Mouse (Mus musculus): Measurements from ENCODE around the gene Svep1. TPM values are rescaled to one million over a fixed set of nuclear protein-coding genes. Genes with fewer than 3 reads are reported as not detected.
A peak's percentile ranks its signal among the peaks of the same experiment; 100 is the strongest.

Gene Svep1
- polyA plus RNA-seq (2015; fragmentation: Nextera tagmentation; extraction: Ambion mirVana): 6.2 and 6.3 TPM in 2 replicates

DNA sequence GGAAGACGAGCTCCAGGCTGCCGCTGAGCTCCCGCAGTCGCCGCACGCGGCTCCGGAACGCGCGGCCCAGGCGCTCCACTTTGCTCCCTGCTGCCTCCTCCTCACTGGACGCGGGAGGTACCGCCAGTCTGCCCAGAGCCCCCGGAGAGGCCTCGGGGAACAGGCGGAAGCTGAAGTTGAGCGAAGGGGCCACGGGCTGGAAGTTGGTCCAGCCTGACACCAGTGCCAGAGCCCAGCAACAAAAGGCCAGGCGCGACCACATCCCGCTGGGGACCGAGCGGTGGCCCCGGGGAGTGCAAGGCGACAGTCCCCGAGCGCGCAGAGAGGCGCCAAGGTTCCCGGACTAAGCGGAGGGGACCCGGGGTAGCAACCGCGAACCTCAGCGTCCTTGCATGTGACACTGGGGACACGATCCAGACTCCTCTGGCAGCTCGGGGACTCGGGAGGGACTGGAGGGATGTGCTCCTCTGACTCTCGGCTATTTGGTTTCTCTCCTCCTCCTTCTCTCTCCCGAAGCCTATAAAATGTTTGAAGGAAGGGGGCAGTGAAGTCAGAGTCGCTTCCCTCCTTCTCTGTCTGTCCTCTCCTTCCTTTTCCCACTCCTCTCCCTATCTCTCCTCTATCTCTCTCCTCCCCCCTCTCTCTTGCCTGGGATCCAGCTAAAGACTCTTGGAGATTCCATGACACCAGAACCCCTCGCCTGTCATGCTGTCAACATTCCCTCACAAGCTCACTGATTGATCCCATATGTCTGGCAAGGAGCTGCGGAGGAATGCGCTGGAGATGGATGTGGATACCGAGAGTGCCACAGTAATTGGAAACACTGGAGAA, at the start of gene Svep1:
Gene Svep1, minus strand, starts transcription at position 745 of the 831 bp plus-strand sequence.
- Histone ChIP-seq H3K9me3 (no peaks in the 10 kb centered on the region), H3K36me3 (no peaks in the 10 kb centered on the region), H3K4me3 (replicated peaks) (peak within 1 kb of the TSS; percentile 55), H3K4me2 (replicated peaks) (peak within 1 kb of the TSS; percentile 86), H3K27me3 (replicated peaks) (peaks cover 14% of the 10 kb centered on the region), H3K4me1 (replicated peaks) (0 out of 2 replicates have a peak, but pooled peaks cover 7% of the 10 kb centered on the region), H3K27ac (peak within 1 kb of the TSS; percentile 77), H3K9ac (peak within 1 kb of the TSS; percentile 54)
- WGBS: under 1% methylated on average over 47 of the region's 47 CpGs
- peak; percentile 81 for ATAC-seq

DNA sequence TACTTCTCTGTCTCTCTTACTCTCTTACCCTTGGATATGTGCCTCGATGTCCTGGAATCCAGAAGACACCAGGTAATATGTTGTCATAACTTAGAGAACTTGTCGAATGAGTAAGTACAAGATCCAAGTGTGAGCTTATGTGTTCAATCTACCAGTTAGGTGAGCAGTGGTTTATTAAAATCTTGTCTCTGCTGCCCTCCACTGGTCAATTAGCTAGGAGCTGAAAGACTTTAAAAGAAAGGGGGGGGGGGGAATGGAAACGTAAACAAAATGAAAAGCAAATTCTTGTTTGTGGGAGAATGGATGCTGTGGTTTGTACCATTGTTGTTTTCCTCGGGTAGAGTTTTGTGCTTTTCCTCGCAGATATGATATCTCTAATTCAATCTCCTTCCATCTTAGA, 46.8 kb upstream of the Svep1 start:
- Histone ChIP-seq H3K9ac (no peak overlapping the region), H3K27ac (no peak overlapping the region), H3K4me3 (replicated peaks) (no peak overlapping the region), H3K4me1 (replicated peaks) (no peaks in the 10 kb centered on the region), H3K36me3 (no peaks in the 10 kb centered on the region), H3K27me3 (replicated peaks) (no peaks in the 10 kb centered on the region), H3K4me2 (replicated peaks) (no peak overlapping the region), H3K9me3 (no peaks in the 10 kb centered on the region)
- no peak for ATAC-seq
- 30% methylated on average over 5 of the region's 5 CpGs for WGBS

DNA sequence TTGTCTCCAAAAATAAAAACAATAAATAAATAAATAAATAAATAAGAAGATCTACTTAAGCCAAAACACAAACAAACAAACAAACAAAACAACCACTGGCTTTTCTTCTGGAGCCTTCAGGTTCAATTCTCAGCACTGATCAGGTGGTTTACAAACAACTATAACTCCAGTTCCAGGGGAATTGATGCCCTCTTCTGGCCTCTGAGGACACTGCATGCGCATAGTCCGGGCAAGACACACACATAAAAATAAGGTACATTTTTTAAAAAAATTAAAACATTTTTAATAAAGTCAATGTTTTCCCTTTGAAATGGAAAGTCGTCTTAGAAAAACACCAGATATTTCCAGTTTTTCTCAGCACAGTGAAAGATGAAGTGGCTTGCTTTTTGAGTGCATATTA, 45.7 kb upstream of the Svep1 start:
- ATAC-seq: no peak
- H3K9ac ChIP-seq: no peak overlapping the region
- no peaks in the 10 kb centered on the region for H3K4me1 ChIP-seq (replicated peaks)
- H3K4me3 ChIP-seq (replicated peaks): no peak overlapping the region
- H3K27me3 ChIP-seq (replicated peaks): no peaks in the 10 kb centered on the region
- no peaks in the 10 kb centered on the region for H3K36me3 ChIP-seq
- H3K4me2 ChIP-seq (replicated peaks): no peak overlapping the region
- WGBS: 87% methylated on average over 3 of the region's 3 CpGs
- H3K9me3 ChIP-seq: no peaks in the 10 kb centered on the region
- no peak overlapping the region for H3K27ac ChIP-seq

DNA sequence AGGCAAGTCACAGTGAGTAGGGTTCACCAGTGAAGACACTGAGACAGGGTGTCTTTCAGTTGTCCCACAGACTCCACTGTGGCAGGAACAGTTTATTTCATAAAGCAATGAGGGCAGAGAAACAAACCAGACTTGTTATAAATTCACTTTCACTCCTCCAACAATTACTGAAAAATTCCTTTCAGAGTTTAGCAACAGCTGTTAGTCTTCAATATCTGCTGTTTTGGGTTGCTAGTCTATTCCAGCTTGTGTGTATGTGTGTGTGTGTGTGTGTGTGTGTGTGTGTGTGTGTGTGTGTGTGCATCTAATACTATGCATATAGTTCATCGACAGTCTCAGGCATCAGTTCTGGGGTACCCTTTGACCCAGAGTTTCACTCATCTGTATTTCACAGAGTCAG, 38.9 kb upstream of the Svep1 start:
- 50% methylated on average over 1 of the region's 1 CpGs for WGBS
- Histone ChIP-seq H3K9me3 (no peaks in the 10 kb centered on the region), H3K27me3 (replicated peaks) (no peaks in the 10 kb centered on the region), H3K4me2 (replicated peaks) (no peak overlapping the region), H3K27ac (peak overlapping the region; percentile 48; the same call in 1 of the 2 replicates), H3K4me3 (replicated peaks) (no peak overlapping the region), H3K36me3 (no peaks in the 10 kb centered on the region), H3K4me1 (replicated peaks) (no peaks in the 10 kb centered on the region), H3K9ac (no peak overlapping the region)
- ATAC-seq: no peak; the same call in 1 of the 2 replicates

DNA sequence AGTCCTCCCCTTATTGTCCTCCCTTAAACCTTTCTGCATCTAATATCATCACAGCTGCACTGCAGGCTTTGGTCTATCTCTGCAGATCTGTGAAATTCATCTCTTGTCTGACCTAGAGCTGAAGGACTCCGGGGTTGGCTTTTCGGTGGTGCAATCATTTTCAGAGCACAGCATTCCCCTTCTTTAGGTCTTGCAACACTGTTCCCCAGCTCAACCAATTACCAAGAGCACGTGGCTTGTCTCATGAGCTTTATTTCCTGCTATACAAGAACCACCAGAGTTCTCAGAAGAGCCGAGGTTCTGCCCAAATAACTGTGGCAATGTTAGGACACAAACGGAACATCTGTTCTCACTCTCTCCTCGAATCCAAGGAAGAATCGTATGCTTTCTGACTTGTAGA, 33.8 kb upstream of the Svep1 start:
- Histone ChIP-seq H3K36me3 (no peaks in the 10 kb centered on the region), H3K27ac (no peak overlapping the region), H3K9me3 (no peaks in the 10 kb centered on the region), H3K4me1 (replicated peaks) (no peaks in the 10 kb centered on the region), H3K4me2 (replicated peaks) (no peak overlapping the region), H3K9ac (no peak overlapping the region), H3K4me3 (replicated peaks) (no peak overlapping the region), H3K27me3 (replicated peaks) (no peaks in the 10 kb centered on the region)
- 72% methylated on average over 7 of the region's 7 CpGs for whole genome bisulfite sequencing
- ATAC-seq: no peak

DNA sequence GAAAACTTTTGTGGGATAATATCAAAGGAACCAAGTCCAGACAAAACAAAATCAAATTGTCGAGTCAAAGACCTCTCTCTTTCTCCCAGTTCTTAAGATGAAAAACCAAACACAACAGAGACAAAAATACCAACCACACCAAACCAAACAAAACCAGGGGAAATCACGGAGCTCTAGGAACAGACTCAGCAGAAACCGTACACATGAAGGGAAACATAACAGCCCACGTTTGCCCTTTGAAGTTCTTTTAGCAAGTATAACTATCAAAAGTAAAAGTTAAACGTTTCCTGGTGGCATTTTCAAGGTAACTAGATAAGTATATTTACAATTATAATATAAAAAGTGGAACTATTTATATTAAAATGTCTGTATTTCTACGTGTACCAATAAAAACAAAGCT, 29.2 kb upstream of the Svep1 start:
- Histone ChIP-seq H3K36me3 (no peaks in the 10 kb centered on the region), H3K27ac (no peak overlapping the region), H3K4me3 (replicated peaks) (no peak overlapping the region), H3K4me1 (replicated peaks) (no peaks in the 10 kb centered on the region), H3K9ac (no peak overlapping the region), H3K9me3 (no peaks in the 10 kb centered on the region), H3K4me2 (replicated peaks) (no peak overlapping the region), H3K27me3 (replicated peaks) (no peaks in the 10 kb centered on the region)
- ATAC-seq: no peak
- 33% methylated on average over 6 of the region's 6 CpGs for WGBS

DNA sequence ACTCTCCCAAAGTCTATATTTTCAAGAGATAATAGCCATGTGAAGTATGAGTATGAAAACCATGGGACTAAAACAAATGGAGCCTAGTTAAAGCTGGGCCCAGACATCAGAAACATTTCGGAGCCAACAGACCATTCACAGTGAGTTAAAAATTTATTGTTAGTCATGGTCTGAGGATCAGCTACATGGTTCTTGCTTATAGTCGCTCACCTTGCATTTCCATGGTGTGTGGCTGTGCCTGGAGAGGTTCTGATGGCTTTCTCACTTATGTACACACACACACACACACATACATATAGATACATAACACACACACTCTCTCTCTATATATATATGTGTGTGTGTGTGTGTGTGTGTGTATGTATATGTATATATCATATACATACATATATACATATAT, 16.8 kb upstream of the Svep1 start:
- Histone ChIP-seq H3K4me3 (replicated peaks) (no peak overlapping the region), H3K9me3 (no peaks in the 10 kb centered on the region), H3K4me2 (replicated peaks) (no peak overlapping the region), H3K27ac (no peak overlapping the region), H3K36me3 (no peaks in the 10 kb centered on the region), H3K9ac (no peak overlapping the region), H3K4me1 (replicated peaks) (no peaks in the 10 kb centered on the region), H3K27me3 (replicated peaks) (no peaks in the 10 kb centered on the region)
- WGBS: 82% methylated on average over 2 of the region's 2 CpGs
- no peak for ATAC-seq

DNA sequence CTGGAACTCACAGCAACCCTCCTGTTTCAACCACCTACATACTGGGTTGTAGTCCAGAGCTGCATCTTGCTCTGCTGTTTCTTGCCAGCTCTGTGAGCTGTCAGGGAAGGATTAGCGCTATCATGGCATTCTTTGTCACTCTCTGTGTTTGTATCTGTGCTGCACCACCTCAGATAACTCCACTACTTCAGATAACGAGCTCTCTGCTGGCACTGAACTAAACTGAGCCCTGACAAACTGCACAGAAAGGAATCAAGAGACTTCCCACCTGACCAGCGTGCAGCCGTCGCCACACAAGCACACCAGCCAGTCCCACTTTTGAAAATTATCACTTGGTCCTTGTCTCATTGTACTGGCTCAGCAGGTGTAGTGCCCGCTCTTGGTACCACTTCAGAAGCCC, 4.7 kb upstream of the Svep1 start:
- no peak overlapping the region for H3K27ac ChIP-seq
- peaks cover 5% of the 10 kb centered on the region for H3K27me3 ChIP-seq (replicated peaks)
- WGBS: 50% methylated on average over 6 of the region's 6 CpGs
- no peaks in the 10 kb centered on the region for H3K9me3 ChIP-seq
- 0 out of 2 replicates have a peak, but pooled peaks cover 3% of the 10 kb centered on the region for H3K4me1 ChIP-seq (replicated peaks)
- no peak overlapping the region for H3K9ac ChIP-seq
- no peaks in the 10 kb centered on the region for H3K36me3 ChIP-seq
- H3K4me3 ChIP-seq (replicated peaks): no peak overlapping the region
- no peak overlapping the region for H3K4me2 ChIP-seq (replicated peaks)
- ATAC-seq: no peak

DNA sequence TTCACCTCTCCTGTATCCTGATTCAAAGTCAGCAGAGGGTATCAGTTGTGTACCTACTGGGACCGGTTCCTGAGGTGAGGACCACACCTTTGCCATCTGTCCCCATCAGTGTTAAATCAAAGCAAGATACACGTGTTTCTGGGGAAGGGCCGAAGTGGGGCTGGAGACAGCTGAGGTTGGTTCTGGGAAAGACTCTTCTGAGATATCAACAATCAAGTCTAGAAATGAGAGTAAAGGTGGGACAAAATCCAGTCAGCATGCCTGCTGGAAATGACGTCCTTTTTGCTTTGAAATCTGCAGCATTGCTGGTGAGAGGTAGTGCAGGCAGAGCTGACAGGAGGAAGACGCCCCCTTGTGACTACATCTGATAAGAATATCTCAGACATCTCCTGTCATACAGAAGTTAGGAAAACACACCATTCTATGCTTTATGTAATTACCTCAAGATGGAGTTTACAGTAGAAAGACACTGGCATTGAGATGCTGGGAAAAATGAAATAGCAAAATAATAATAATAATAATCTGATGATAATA, 4.0 kb upstream of the Svep1 start:
- H3K9me3 ChIP-seq: no peaks in the 10 kb centered on the region
- H3K4me1 ChIP-seq (replicated peaks): 0 out of 2 replicates have a peak, but pooled peaks cover 5% of the 10 kb centered on the region
- no peak for ATAC-seq
- no peak overlapping the region for H3K27ac ChIP-seq
- H3K4me3 ChIP-seq (replicated peaks): no peak overlapping the region
- H3K36me3 ChIP-seq: no peaks in the 10 kb centered on the region
- no peak overlapping the region for H3K9ac ChIP-seq
- H3K4me2 ChIP-seq (replicated peaks): no peak overlapping the region
- 51% methylated on average over 5 of the region's 5 CpGs for WGBS
- H3K27me3 ChIP-seq (replicated peaks): peaks cover 12% of the 10 kb centered on the region

DNA sequence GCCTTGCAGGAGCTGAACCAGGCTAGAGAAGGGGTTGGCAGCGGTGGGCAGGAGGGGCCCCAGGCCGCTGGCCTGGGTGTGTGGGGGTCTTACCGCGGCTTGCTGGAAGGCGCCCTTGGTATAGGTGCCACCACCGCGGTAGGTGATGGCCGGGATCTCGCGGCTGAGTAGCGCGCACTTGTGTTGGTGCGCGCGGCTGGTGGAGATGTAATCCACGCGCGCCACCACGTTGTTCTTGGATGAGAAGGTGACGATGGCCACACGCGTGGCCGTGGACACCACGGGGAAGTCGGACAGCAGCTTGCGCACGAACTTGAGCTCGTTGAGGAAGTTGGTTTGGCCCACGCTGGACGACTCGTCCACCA, 927 bp downstream of the Svep1 start:
- peak; percentile 47 for ATAC-seq
- H3K36me3 ChIP-seq: no peaks in the 10 kb centered on the region
- peak overlapping the region; percentile 55 for H3K4me3 ChIP-seq (replicated peaks)
- H3K27me3 ChIP-seq (replicated peaks): peaks cover 14% of the 10 kb centered on the region
- WGBS: under 1% methylated on average over 31 of the region's 31 CpGs
- 0 out of 2 replicates have a peak, but pooled peaks cover 7% of the 10 kb centered on the region for H3K4me1 ChIP-seq (replicated peaks)
- H3K9ac ChIP-seq: peak overlapping the region; percentile 54
- peak overlapping the region; percentile 77 for H3K27ac ChIP-seq
- H3K9me3 ChIP-seq: no peaks in the 10 kb centered on the region
- H3K4me2 ChIP-seq (replicated peaks): peak overlapping the region; percentile 86

DNA sequence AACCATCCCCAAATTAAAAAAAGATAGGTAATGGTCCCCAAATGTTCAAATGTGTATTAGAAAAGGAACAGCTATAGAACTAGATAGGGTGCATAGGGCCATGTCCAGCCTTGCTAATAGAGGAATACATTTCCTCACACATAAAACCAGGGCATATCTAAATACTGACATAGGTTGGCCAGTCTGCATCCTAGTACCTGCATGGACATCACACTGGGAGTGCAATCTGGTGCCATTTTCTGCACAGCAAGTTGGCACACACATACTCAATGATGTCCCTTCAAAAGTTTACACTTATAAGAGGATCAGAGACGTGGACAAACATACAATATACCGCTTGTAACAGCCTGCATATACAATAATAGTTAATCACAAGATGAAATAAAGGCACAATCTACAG, 5.0 kb downstream of the Svep1 start:
- no peak overlapping the region for H3K9ac ChIP-seq
- peaks cover 13% of the 10 kb centered on the region for H3K27me3 ChIP-seq (replicated peaks)
- H3K4me3 ChIP-seq (replicated peaks): no peak overlapping the region
- ATAC-seq: no peak
- 0 out of 2 replicates have a peak, but pooled peaks cover 3% of the 10 kb centered on the region for H3K4me1 ChIP-seq (replicated peaks)
- no peak overlapping the region for H3K4me2 ChIP-seq (replicated peaks)
- H3K36me3 ChIP-seq: no peaks in the 10 kb centered on the region
- H3K27ac ChIP-seq: no peak overlapping the region
- WGBS: 89% methylated on average over 2 of the region's 2 CpGs
- no peaks in the 10 kb centered on the region for H3K9me3 ChIP-seq

DNA sequence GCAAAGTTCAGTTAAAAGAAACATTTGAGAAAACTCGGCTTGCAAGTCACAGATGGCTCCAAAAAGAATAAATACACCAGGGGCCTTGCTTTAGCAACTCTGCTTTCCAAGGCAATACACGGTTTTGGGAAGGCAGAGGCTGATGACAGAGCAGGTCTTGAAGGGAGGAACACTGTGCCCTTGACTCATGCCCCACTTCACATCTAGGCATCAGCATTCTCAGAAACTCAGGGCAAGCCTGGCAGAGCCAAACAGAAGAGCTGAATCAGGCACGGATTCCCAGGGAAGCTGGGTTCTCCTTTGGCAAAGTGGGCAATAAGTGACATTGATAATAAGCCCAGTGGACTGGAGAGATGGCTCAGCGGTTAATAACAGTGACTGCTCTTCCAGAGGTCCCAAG, 5.8 kb downstream of the Svep1 start:
- ATAC-seq: no peak
- Histone ChIP-seq H3K9me3 (no peaks in the 10 kb centered on the region), H3K4me3 (replicated peaks) (no peak overlapping the region), H3K27ac (no peak overlapping the region), H3K27me3 (replicated peaks) (peaks cover 4% of the 10 kb centered on the region), H3K36me3 (no peaks in the 10 kb centered on the region), H3K4me1 (replicated peaks) (0 out of 2 replicates have a peak, but pooled peaks cover 3% of the 10 kb centered on the region), H3K4me2 (replicated peaks) (no peak overlapping the region), H3K9ac (no peak overlapping the region)
- WGBS: 57% methylated on average over 4 of the region's 4 CpGs

DNA sequence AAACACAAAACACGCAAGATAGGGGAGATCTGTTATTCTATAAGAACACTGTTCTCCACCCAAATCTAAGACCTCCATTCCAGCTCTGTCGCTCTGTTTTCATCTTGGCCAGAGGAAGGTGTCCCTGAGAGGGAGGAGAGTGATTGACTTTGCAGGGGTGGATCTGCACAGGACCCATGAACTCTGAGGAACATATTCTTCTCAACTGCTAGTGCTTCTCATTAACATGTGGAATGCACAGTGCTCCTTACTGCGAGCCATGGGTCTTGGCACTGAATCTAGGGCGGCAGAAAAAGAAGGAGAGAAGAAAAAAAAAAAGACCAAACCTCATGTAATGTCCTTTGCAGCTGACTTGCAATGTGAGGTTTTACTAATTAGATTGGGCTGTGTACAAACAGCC, 9.4 kb downstream of the Svep1 start:
- H3K27ac ChIP-seq: no peak overlapping the region
- H3K4me3 ChIP-seq (replicated peaks): no peak overlapping the region
- no peaks in the 10 kb centered on the region for H3K9me3 ChIP-seq
- no peak overlapping the region for H3K9ac ChIP-seq
- 81% methylated on average over 4 of the region's 4 CpGs for WGBS
- H3K27me3 ChIP-seq (replicated peaks): no peaks in the 10 kb centered on the region
- H3K4me1 ChIP-seq (replicated peaks): no peaks in the 10 kb centered on the region
- no peak overlapping the region for H3K4me2 ChIP-seq (replicated peaks)
- ATAC-seq: no peak
- no peaks in the 10 kb centered on the region for H3K36me3 ChIP-seq
